Mouse (Mus musculus) lung, adult 2 months (tissue): ENCODE data around the gene Gm49425. TPM values are rescaled to one million over a fixed set of nuclear protein-coding genes. Genes with fewer than 3 reads are reported as not detected.

Source experiments
- DNase-seq: peaks from one replicate; pipeline ENCODE4 v3.0.0; 2022
- H3K4me1 ChIP-seq: fragments of 200-500 bp; 2 replicates; pipeline ENCODE4 v1.6.1; 2011; ENCODE audit warnings: low read length; ENCODE audit not compliant: control insufficient read depth, insufficient read depth
- H3K4me3 ChIP-seq: fragments of 200-500 bp; replicated peaks from 2 replicates; pipeline ENCODE3; 2011; ENCODE audit warnings: low read depth, mild to moderate bottlenecking, control low read depth, low read length; ENCODE audit errors: extremely low read depth
- CTCF ChIP-seq: fragments of 200-500 bp; IDR thresholded peaks from 2 replicates; pipeline ENCODE4 v1.5.1; 2011; ENCODE audit warnings: mild to moderate bottlenecking, low read length, control low read depth; ENCODE audit not compliant: insufficient read depth
- POLR2A ChIP-seq: fragments of 200-500 bp; IDR thresholded peaks from 2 replicates; pipeline ENCODE4 v1.6.1; 2011; ENCODE audit warnings: low read depth, mild to moderate bottlenecking, control low read depth, low read length, borderline replicate concordance; ENCODE audit errors: extremely low read depth
- WGBS: fragments of 180-500 bp; shearing (Covaris S2); methylation state at CpG from one replicate; pipeline ENCODE4 v1.1.7; 2018; 5-methylcytosine and 5-hydroxymethylcytosine counted together
- polyA plus RNA-seq: library from polyadenylated mRNA; depleted of rRNA; stranded (reverse); fragments of >200 nt; gene quantifications from 2 replicates; pipeline ENCODE4 v1.2.3, GENCODE M21; 2012

Gm49425 gene
- polyA plus RNA-seq, 1 experiment, result not detected

DNA sequence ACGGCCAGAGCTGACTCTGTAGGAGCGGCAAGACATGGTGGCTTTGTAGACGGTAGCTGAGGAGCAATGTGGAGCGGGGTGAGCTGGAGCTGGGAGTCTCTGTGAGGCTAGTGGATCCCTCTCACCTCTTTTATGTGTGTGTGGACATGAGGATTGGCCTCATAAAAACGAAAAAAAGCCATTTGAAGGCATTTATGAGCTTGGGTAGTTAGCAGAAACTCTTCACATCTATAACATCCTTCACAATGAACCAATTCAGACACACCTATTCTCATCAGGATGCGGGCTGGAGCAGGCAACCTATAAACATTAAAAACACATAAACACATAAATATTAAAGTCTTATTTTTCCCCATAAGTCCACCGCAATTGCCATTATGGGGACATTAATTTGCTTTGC is 15.7 kb upstream of the Gm49425 start, which contains the start of gene Krt84:
Gene Krt84, minus strand, starts transcription at position 101 of the 400 bp plus-strand sequence.
- Histone ChIP-seq H3K4me3 (no peak within 1 kb of the TSS), H3K4me1 (no peaks in the 10 kb centered on the region)
- no peak for DNase-seq
- TF ChIP-seq CTCF (no peak), POLR2A (no peak)
- WGBS, result 84% methylated on average over 7 of the region's 7 CpGs

DNA sequence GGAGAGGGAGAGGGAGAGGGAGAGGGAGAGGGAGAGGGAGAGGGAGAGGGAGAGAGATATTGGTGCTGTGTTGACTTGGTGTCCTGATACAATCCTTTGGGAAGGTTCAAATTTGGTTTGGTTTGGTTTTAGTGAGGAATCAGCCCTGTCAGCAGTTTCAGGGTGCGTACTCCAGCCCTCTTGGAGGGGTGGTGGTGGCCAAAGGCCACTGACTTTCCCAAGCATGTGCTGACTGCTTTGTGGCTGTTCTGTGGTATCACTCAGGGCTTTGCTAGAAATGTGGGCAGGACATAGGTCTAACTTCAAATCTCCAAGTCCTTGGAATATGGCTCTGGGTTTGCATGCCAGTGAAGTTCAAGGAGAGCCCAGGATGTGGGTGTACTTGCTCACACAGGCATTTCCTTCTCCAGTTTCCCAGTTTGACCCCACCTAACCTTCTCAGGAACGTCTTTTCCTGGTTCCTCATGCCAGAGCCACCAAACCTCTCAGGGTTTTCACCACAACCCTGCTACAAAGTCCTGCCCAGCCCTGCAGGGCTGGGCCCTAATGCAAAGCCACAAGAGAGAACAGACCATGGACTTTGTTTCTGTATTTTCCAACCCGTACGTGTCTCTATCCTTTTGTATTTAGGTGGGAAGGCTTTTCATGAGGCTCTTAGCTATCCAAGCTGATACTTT is 5.6 kb upstream of the Gm49425 start:
- Histone ChIP-seq H3K4me3 (no peak overlapping the region), H3K4me1 (no peaks in the 10 kb centered on the region)
- 54% methylated on average over 4 of the region's 4 CpGs for WGBS
- no peak for DNase-seq
- TF ChIP-seq POLR2A, result no peak
- TF ChIP-seq CTCF, result no peak

DNA sequence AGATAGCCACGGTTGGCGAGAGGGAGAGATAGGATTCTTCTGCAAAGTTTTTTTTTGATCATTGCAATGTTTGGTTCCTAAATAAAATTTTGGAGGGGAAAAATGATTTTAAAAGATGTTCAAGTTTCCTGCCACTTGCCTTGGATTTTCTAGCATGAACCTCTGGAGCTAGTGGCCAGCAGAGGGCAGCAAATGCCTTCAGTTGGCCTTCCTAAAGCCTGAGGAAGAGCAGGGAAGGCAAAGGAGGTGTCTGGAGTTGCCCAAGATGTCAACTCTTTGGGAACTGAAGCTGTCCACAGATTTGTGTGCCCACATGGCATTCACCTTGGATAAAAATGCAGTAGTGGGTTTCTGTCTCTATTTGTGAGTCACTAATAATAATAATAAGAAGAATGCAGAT is 2.7 kb upstream of the Gm49425 start:
- TF ChIP-seq POLR2A (no peak), CTCF (peak; percentile 93)
- DNase-seq, result peak; percentile 60
- Histone ChIP-seq H3K4me1 (no peaks in the 10 kb centered on the region), H3K4me3 (no peak overlapping the region)
- WGBS, result 14% methylated on average over 2 of the region's 2 CpGs

DNA sequence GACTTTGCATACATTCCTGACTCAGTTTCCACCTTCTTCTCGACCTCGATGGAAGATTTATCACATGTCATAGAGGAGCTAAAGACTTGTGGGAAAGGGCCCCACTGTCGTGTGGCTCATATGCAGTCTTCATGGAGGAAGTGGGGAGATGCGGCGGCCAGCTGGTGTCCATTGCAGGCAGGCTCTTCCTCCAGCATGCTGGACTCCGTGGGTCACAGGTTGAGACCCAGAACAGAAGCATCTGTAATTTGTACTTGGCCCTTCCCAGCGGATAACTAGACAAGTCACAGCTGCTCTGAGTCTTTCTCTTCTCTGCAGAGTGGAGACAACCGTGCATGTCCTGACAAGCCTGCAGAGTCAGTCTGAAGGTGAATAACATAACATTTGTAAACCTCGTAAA is 8.8 kb downstream of the Gm49425 start:
- Histone ChIP-seq H3K4me3 (no peak overlapping the region), H3K4me1 (no peaks in the 10 kb centered on the region)
- no peak for DNase-seq
- 52% methylated on average over 9 of the region's 9 CpGs for WGBS
- no peak for TF ChIP-seq POLR2A
- no peak for TF ChIP-seq CTCF

DNA sequence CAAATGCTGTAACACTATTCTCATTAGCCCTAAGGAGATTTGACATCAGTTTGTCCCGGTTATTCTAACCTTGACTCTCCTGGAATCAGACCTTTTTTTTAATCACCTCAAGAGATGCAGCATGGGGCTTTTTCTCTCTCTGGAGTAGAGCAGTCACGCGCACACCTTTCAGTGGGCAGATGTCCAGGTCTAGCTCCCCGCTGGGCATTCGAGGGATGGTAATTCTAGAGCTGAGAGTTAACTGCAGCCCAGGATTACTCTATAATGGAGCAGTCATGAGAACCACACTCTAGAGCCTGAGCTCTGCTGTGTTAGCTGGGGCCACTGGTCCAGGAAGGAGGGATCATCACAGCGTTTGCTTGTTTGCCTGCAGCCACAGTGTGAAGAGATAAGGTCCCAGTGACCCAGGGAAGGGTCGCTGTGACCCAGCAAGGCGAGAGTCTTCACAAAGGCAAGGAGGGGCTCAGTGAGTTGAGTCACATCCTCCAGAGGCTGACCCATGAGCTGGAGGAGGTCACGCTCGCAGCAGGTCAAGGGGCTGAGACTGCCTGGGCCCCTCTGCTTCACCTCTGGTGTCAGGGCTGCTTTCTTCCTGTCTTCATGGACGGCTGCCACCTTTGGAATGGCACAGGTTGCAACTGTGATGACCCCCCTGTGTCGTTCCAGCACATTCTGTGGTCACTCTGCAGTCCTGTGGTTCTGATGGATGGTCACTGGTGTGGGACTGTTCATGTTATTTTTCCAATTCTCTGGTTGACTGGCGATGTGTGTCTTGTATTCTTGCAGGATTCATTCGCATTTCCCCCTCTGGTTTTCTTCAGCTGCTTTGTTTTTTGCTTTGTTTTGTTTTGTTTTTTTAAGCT is 9.9 kb downstream of the Gm49425 start:
- DNase-seq, result no peak
- TF ChIP-seq CTCF, result no peak
- TF ChIP-seq POLR2A, result no peak
- WGBS, result 42% methylated on average over 14 of the region's 14 CpGs
- H3K4me3 ChIP-seq, result no peak overlapping the region
- no peaks in the 10 kb centered on the region for H3K4me1 ChIP-seq

DNA sequence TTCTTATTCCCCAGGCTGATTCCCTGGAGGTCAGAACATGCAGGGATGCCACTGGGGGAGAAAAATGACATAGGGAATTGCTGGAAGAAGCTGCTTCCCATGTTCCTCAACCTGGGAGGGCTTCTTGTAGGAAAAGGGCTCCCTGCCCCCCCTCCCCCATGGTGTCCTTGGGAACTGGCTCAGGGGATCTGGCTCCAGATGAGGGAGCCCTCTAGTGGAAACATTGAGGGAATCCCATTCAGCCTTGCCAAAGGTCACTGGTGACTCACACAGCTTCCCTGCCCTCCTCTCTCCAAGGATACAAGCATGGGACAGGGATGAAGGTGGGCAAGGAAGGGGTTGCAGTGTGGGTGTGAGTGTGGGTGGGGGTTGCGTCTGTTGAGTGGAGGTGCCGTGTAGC is 19.9 kb downstream of the Gm49425 start:
- TF ChIP-seq CTCF (peak; percentile 52; the same call in 1 of the 2 replicates), POLR2A (no peak)
- Histone ChIP-seq H3K4me3 (no peak overlapping the region), H3K4me1 (no peaks in the 10 kb centered on the region)
- DNase-seq, result no peak
- 67% methylated on average over 2 of the region's 2 CpGs for WGBS

DNA sequence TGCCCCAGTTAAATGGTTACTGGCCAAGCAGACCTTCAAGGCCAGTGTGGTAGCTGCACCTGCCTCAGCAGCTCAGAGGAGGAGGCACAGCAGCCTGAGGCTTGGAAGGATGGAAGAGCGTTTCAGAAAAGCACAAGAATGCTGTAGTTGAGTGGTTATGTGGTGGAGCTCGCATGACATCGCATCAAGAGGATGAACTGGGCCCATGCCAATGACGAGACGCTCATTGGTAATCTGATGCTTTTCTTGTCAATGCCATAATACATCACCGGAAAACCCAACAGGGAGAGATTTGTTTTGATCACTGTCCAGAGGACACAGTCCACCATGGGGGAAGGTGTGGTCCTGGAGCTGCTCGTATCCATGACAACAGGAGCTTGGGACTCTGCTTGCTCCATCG is 21.8 kb downstream of the Gm49425 start:
- DNase-seq, result no peak
- Histone ChIP-seq H3K4me1 (no peaks in the 10 kb centered on the region), H3K4me3 (no peak overlapping the region)
- TF ChIP-seq POLR2A, result no peak
- TF ChIP-seq CTCF, result no peak
- WGBS, result 88% methylated on average over 8 of the region's 8 CpGs

DNA sequence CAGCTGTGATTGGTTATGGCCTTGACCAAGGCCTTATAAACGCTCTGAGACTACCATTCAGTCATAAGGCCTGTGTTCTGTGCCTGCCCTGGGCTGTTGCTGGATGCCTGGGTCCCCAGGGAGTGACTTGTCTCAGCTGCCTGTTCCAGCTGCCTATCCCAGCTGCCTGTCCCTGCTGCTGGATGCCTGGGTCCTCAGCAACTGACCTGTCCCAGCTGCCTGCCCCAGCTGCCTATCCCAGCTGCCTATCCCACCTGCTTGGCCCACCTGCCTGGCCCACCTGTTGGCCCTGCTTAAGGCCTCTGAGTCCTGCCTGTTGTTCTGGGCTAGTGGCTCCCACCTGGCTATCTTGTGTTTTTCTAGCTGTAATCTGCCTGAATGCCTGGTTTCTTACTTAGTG is 22.9 kb downstream of the Gm49425 start:
- WGBS, result 36% methylated on average over 1 of the region's 1 CpGs
- TF ChIP-seq CTCF, result no peak
- no peak for TF ChIP-seq POLR2A
- Histone ChIP-seq H3K4me1 (no peaks in the 10 kb centered on the region), H3K4me3 (no peak overlapping the region)
- DNase-seq, result no peak

DNA sequence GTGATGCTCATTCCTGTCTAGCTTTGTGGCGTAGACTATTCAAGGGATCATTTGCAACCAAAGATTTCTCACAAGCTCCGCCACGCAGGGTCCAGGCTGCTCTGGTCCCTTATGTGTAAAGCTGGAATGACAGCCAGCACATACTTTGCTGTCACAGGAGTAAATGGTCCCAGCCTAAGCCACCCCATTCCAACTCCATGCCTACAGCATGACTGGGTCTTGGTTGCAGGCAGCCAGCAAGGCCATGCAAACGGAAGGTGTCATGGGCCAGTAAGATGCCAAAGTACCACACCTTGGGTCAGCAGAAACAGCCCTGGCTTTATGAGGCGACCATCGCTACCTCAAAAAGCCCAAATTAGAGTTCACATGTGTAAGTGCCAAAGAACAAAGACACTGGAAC is 23.3 kb downstream of the Gm49425 start:
- DNase-seq, result no peak
- Histone ChIP-seq H3K4me3 (no peak overlapping the region), H3K4me1 (no peaks in the 10 kb centered on the region)
- WGBS, result 93% methylated on average over 6 of the region's 6 CpGs
- TF ChIP-seq POLR2A (no peak), CTCF (no peak)

DNA sequence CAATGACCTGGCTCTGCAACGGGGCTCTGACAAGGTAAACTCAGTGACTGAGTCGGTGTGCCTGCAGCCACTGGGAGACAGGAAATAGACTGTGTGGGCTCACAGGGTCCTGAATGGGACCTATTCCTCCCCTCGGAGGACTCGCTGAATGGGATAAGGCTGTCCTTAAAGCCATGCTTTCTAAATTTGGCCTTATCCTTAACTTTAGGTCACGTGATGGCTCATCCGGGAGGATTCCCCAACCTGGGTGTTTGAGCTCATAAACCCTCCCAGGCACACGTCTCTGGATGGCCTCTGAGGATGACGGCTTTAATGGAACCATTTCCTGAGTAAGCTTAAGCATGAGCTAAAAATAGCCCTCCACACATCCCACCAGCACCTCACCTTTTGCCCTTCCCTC is 24.3 kb downstream of the Gm49425 start:
- TF ChIP-seq CTCF, result no peak
- TF ChIP-seq POLR2A, result no peak
- DNase-seq, result no peak
- Histone ChIP-seq H3K4me1 (no peaks in the 10 kb centered on the region), H3K4me3 (no peak overlapping the region)
- 38% methylated on average over 8 of the region's 8 CpGs for WGBS
